Mouse (Mus musculus): Measurements from ENCODE around the gene Rnf214.

The Rnf214 gene

GRCm38 (mm10) chr9:45906355-45907077 lies at the start of gene Rnf214, which contains the start of gene Pcsk7:
Gene Rnf214, minus strand, starts transcription at chr9:45906911.
Gene Pcsk7, plus strand, starts transcription at chr9:45906497.
- no peak; the same call in 1 of the 2 replicates for TF ChIP-seq GATA4 (IDR thresholded peaks at IDR 0.05; ENCODE audit: insufficient replicate concordance, low read length)

GRCm38 (mm10) chr9:45955107-45955963 lies 48.6 kb upstream of the Rnf214 start, which contains the start of gene Sidt2:
Gene Sidt2, minus strand, starts transcription at chr9:45955258.
- TF ChIP-seq GATA4 (IDR thresholded peaks at IDR 0.05; ENCODE audit: insufficient replicate concordance, low read length) = no peak

- no peak for TF ChIP-seq GATA4 (IDR thresholded peaks at IDR 0.05; ENCODE audit: insufficient replicate concordance, low read length)
Observed at GRCm38 (mm10) chr9:45954294-45955106, 47.8 kb upstream of the Rnf214 start.

GRCm38 (mm10) chr9:45953511-45954293 lies 47.0 kb upstream of the Rnf214 start:
- no peak for TF ChIP-seq GATA4 (IDR thresholded peaks at IDR 0.05; ENCODE audit: insufficient replicate concordance, low read length)

GRCm38 (mm10) chr9:45952890-45953289 lies 46.2 kb upstream of the Rnf214 start:
- TF ChIP-seq GATA4 (IDR thresholded peaks at IDR 0.05; ENCODE audit: insufficient replicate concordance, low read length) = no peak

GRCm38 (mm10) chr9:45952057-45952456 lies 45.3 kb upstream of the Rnf214 start:
- no peak for TF ChIP-seq GATA4 (IDR thresholded peaks at IDR 0.05; ENCODE audit: insufficient replicate concordance, low read length)

GRCm38 (mm10) chr9:45946872-45947183 lies 40.1 kb upstream of the Rnf214 start:
- TF ChIP-seq GATA4 (IDR thresholded peaks at IDR 0.05; ENCODE audit: insufficient replicate concordance, low read length) = no peak

GRCm38 (mm10) chr9:45946182-45946871 lies 39.6 kb upstream of the Rnf214 start:
- TF ChIP-seq GATA4 (IDR thresholded peaks at IDR 0.05; ENCODE audit: insufficient replicate concordance, low read length) = no peak

- TF ChIP-seq GATA4 (IDR thresholded peaks at IDR 0.05; ENCODE audit: insufficient replicate concordance, low read length) = no peak
Observed at GRCm38 (mm10) chr9:45945721-45946120, 39.0 kb upstream of the Rnf214 start.

- no peak for TF ChIP-seq GATA4 (IDR thresholded peaks at IDR 0.05; ENCODE audit: insufficient replicate concordance, low read length)
Observed at GRCm38 (mm10) chr9:45944506-45945400, 38.0 kb upstream of the Rnf214 start.

- no peak for TF ChIP-seq GATA4 (IDR thresholded peaks at IDR 0.05; ENCODE audit: insufficient replicate concordance, low read length)
Observed at GRCm38 (mm10) chr9:45943628-45944505, 37.2 kb upstream of the Rnf214 start.

GRCm38 (mm10) chr9:45942916-45943315 lies 36.2 kb upstream of the Rnf214 start:
- TF ChIP-seq GATA4 (IDR thresholded peaks at IDR 0.05; ENCODE audit: insufficient replicate concordance, low read length) = no peak

Data from liver, adult (tissue).